Mouse (Mus musculus) testis, postnatal 10 days (tissue): Measurements from ENCODE around the gene Txlna.
A peak's percentile ranks its signal among the peaks of the same experiment; 100 is the strongest.

Source experiments
- DNase-seq: peaks from one replicate; pipeline ENCODE4 v3.0.0; 2021; ENCODE audit warnings: low spot score

The Txlna gene

GRCm38 (mm10) chr4:129624281-129625028 is 16.4 kb downstream of the Txlna start:
- DNase-seq = peak; percentile 77

DNA sequence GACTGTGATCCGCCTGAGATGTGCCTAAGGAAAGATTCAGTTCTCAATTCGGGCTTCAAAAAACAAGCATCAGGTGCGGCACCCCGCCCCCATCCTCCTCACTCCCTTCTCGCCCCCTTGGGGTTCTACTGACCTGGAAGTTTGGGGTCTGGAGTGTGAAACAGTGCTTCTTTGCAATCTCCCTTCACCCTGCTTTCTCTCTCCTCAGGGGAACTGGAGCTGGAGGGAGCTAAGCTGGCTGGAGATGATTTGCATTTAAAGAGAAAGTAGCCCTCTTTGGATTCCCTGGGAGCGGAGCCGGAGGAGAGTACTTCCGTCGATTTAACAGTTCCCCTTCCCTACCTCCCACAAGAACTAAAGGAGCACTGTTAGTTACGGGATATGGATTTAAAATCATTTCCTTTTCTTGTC is 17.2 kb downstream of the Txlna start, which contains the start of gene Ccdc28b:
Gene Ccdc28b, minus strand, starts transcription at position 267 of the 411 bp plus-strand sequence.
- DNase-seq = no peak

GRCm38 (mm10) chr4:129622803-129623535 is 17.9 kb downstream of the Txlna start:
- no peak for DNase-seq

- DNase-seq = no peak
Observed at GRCm38 (mm10) chr4:129622120-129622802, 18.6 kb downstream of the Txlna start.

DNA sequence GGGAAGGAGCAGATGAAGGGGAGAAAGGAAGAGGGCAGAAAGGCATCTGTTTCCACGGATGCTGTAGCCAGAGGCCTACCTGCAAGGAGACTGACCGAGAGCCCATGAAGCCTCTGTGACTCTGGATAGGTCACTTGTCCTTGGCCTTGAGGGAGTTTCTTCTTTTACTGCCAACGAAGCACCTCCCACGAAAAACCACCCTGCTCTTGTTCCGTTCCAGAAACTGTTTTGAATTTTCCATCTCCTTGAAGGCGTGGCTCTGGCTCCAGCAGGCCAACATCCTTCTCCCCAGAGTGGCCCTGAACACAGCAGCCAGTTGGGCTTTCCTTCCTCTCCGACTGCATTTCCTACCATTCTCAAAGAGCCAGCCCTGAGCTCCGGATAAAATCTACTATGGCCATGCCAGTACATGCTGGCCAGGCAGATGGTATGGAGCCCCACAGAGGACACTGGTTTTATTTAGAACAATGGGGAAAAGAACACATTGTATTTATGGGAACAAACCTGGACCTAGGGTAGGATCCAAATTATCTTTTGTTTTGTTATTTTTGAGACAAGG is 19.5 kb downstream of the Txlna start:
- no peak for DNase-seq

- no peak for DNase-seq
Observed at GRCm38 (mm10) chr4:129620419-129621282, 20.2 kb downstream of the Txlna start.

- DNase-seq = peak; percentile 95
Observed at GRCm38 (mm10) chr4:129618786-129619691, 21.8 kb downstream of the Txlna start, which contains the start of gene Iqcc. TSS of gene Iqcc (minus strand) at chr4:129619099.

- no peak for DNase-seq
Observed at GRCm38 (mm10) chr4:129618031-129618430, 22.8 kb downstream of the Txlna start.

DNA sequence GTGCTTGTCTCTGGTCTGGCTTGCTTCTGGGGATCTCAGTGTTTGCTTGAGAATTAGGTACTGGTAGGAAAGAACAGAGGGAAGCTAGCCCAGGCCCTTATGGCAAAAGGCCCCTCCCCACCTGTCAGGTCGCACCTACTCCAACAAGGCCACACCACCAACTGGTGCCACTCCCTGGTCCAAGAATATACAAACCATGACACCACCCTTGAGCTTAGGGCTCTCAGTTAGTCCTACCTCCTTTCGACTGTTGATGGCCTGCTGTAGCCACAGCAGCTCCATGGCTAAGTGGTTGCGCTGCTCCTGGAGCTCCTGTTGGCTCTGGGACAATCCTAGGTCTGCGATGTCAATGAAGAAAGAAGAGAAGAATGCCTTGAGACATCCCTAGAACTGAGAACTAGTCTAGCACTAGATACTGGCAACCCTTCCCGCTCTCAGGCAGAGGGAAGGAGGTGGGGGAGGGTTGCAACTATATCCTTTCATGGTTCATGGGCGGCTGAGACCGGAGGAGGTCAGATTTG is 23.7 kb downstream of the Txlna start:
- DNase-seq = no peak

- DNase-seq = no peak
Observed at GRCm38 (mm10) chr4:129616631-129617030, 24.2 kb downstream of the Txlna start.

- no peak for DNase-seq
Observed at GRCm38 (mm10) chr4:129615801-129616290, 25.0 kb downstream of the Txlna start.

DNA sequence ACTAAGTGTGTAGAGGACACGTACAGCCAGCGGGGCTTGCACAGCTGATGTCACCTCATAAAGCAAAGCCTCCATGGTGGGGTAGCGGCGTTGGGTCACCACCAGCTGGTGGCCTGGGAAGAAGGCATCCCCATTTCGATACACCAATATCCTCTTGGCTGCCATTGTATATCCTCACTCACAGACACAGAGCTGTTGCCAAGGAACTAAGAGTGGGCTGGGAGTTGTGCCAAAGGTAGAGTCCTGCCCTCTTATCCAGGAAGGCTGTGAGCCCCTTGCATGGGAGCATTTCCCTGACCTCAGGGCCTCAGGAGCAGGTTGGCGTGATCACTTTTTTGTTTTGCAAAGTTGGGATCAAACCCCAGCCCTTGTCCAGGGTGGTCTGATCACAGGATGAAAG is 26.8 kb downstream of the Txlna start, which contains the start of gene Dcdc2b:
Gene Dcdc2b, minus strand, starts transcription at position 165 of the 400 bp plus-strand sequence.
- DNase-seq = no peak

DNA sequence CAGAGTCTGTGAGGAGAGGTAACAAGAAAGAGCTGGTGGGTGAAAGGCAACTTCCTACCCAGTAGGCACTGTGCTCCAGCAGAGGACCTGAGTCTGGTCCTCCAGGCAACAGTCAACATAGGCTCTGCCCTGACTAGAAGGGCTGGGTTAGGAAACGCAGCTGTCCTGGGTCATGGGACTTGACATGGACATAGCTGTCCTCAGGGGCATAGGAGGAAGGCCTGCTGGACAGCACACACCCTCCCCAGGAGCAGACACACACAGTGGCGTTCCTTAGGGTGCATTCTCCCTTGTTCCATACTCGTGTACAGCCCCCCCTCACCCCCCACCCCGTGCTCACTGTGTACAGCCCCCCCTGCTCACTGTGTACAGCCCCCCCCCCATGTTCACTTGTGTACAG is 30.4 kb downstream of the Txlna start:
- DNase-seq = no peak

- DNase-seq = no peak
Observed at GRCm38 (mm10) chr4:129610026-129610425, 30.8 kb downstream of the Txlna start.

DNA sequence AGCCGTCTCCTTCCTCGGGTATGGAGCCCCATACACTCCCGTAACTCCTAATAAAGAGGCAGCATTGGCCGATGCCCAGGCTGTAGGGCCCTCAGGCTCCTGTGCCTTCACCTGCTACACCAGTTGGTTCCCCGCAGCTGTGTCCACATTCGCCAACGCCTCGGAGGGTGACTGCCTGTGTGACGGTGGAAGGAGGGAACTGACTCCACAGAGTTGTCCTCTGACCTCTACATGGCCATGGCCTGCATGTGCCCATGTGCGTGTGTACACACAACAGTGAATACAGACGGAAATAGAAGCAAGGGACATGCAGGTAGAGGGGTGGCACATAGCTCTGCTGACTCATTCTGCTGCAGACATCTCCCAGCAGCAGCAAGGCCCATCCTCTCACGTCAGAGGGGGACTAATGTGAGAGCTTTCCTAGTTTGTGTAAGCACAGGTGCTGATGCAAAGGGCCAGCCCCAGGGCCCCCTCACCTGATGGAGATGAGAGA is 31.7 kb downstream of the Txlna start:
- no peak for DNase-seq

DNA sequence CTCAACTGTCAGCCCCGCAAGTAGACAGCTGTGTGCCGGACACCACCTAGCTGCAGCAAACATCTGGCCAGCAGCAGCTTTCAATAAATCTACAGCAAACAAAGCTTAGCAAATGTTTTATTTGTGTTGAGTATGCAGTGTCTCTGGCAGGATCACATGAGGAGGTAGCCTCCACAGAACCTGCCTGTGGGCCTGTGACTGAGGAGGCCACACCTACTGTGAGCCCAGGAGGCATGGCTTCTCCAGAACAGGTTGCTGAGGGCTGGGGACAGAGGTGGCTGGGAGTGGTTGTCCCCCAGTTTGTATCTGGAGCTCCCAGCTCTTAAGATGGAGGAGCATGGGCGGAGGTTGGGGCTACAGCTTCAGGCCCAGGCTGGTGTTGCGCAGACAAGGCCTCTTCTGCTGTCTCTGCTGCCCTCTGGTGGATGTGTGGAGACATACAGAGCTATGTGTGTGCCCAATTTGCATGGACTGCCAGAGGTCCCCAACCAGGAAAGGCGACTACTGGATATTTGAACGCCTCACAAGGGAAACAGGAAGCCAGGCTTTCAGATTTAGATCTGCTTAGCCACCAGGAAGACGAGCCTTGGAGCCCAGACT is 32.3 kb downstream of the Txlna start:
- DNase-seq = peak; percentile 85

DNA sequence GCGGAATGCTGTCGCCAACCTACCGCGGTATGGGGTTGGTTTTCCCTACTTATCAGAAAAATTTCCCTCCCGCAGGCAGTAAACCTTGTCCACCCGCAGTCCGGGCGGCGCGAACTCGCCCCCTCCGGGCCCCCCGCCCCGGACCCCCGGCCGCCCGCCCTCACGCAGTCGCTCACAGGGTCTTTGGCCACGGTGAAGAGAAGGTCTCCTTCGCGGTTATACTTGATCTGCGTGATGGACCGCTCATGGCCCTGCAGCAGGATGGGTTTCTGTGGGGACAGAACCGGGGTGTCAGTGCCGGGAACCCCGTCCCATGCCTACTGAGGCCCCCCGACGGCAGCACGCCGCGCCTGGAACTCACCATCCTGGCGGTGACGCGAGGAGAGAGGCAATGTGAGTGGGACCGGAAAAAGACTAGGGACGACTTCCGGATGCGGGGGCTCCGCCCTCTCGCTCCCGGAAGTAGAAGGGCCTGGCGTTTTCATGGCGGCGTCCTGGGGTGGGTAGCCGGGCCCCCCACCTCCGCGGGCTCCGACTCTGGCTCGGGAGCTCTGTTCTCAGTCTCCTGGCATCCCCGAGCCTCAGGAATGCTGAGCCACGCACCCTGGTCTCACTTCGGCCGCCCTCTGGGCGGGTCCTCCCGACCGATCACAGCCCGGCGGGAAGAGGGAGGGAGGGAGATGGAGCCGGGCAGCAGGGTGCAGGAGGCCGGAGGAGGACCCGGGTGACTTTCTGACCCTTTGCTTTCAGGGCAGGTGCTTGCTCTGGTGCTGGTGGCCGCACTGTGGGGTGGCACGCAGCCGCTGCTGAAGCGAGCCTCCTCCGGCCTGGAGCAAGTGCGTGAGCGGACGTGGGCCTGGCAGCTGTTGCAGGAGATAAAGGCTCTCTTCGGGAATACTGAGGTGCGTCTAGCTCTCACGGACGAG is 40.4 kb downstream of the Txlna start, which contains the start of the genes Eif3i and Tmem234:
Gene Eif3i, minus strand, starts transcription at position 416 of the 926 bp plus-strand sequence.
Gene Tmem234, plus strand, starts transcription at position 436 of the 926 bp plus-strand sequence.
- peak; percentile 84 for DNase-seq

GRCm38 (mm10) chr4:129588865-129589264 is 52.0 kb downstream of the Txlna start:
- DNase-seq = no peak
